Mouse (Mus musculus) liver, embryonic 15.5 days (tissue): ENCODE data around the gene Vmn2r27. TPM values are rescaled to one million over a fixed set of nuclear protein-coding genes. Genes with fewer than 3 reads are reported as not detected.

Experiments
- polyA plus RNA-seq: library from polyadenylated mRNA; unstranded; fragments of >200 nt; fragmentation: Nextera tagmentation; extraction: Ambion mirVana; gene quantifications from 2 replicates; pipeline ENCODE4 v1.2.1, GENCODE M21; 2015

Gene Vmn2r27
- polyA plus RNA-seq, 1 experiment from 2014 or later: not detected

Other genes with a start within 250 kb of the Vmn2r27 start
- gene Vmn2r26, start 207.3 kb downstream of the Vmn2r27 start, polyA plus RNA-seq: not detected in 2 replicates
- gene Cd163, start 72.8 kb upstream of the Vmn2r27 start, polyA plus RNA-seq: 0.23 and 0.26 TPM in 2 replicates
- 21.7 and 26.8 TPM in 2 replicates for gene Pex5, start 183.2 kb upstream of the Vmn2r27 start, polyA plus RNA-seq
- 4.2 and 5.0 TPM in 2 replicates for gene Clstn3, start 232.9 kb upstream of the Vmn2r27 start, polyA plus RNA-seq